ENCODE assay signal across 17 mouse cellular contexts in genomic region chr4:121033006-121033405, GRCm38 (mm10). TPM values are rescaled to one million over a fixed set of nuclear protein-coding genes. Genes with fewer than 3 reads are reported as not detected.
DNase-seq lines count a peak whose midpoint lies in the region; ATAC-seq and TF ChIP-seq lines count a peak whose summit lies in the region.
"Had no signal": no experiment of that assay in that cellular context is flagged by ENCODE, and none has a peak within 500 bp of the region (broad histone marks: within the 10 kb centered on the region; RNA-seq: fewer than 3 reads in every experiment).

No protein-coding gene starts in this region.

- H3K27ac ChIP-seq in layer of hippocampus, adult 2 months = no peak overlapping the region
- no peak overlapping the region for H3K27ac ChIP-seq in forebrain, embryonic 14.5 days (ENCODE audit: low read depth, low read length)
- H3K27ac ChIP-seq: embryonic facial prominence, embryonic 12.5 days; limb, embryonic 12.5 days had no signal

- peak; percentile 68 for TF ChIP-seq CTCF in layer of hippocampus, adult 2 months (conservative IDR thresholded peaks at IDR 0.05)

- no peaks in the 10 kb centered on the region for H3K4me1 ChIP-seq in forebrain, embryonic 14.5 days (ENCODE audit: control insufficient read depth, insufficient read depth, low read length)
- H3K4me1 ChIP-seq: embryonic facial prominence, embryonic 12.5 days; limb, embryonic 12.5 days had no signal

- peak; percentile 61 for ATAC-seq in common myeloid progenitor, adult 5-6 weeks (replicated peaks; ENCODE audit: low read depth, poor library complexity, severe bottlenecking)
- no peak for ATAC-seq in forebrain, embryonic 14.5 days

- no peaks in the 10 kb centered on the region for H3K9me3 ChIP-seq in forebrain, embryonic 14.5 days (replicated peaks; ENCODE audit: control insufficient read depth, low read length)
- H3K9me3 ChIP-seq: embryonic facial prominence, embryonic 12.5 days; limb, embryonic 12.5 days had no signal

- no peak for DNase-seq in layer of hippocampus, adult 2 months (ENCODE audit: low spot score in 2 of 2)
- no peak for DNase-seq in layer of hippocampus, postnatal 10 days (ENCODE audit: low spot score in 2 of 2)
- DNase-seq in 416B (ENCODE audit: low read depth) = peak; percentile 62
- peak; percentile 45 for DNase-seq in CD4-positive, CD25-positive, alpha-beta regulatory T cell, adult 2 months (ENCODE audit: low read depth, low spot score)
- no peak for DNase-seq in left cerebral cortex, postnatal 4 days
- no peak for DNase-seq in right cerebral cortex, postnatal 25 days
- DNase-seq in forebrain, embryonic 14.5 days (ENCODE audit: low spot score) = no peak
- DNase-seq: adrenal gland, postnatal 10 days; heart, adult 11 months; kidney, adult 9 months; layer of hippocampus, adult 9-11 months; lung, postnatal 36 days had no signal

- intact Hi-C loops in left cerebral cortex, postnatal 4 days (cut with DNase I) = loop anchor here (5.0 kb wide), 1 partner anchor 46 kb away; no protein-coding TSS in a partner anchor

- WGBS in forebrain, embryonic 14.5 days = 80% methylated on average over 2 of the region's 2 CpGs

- no peak overlapping the region for H3K4me3 ChIP-seq in layer of hippocampus, adult 2 months
- no peak overlapping the region for H3K4me3 ChIP-seq in forebrain, embryonic 14.5 days (ENCODE audit: low read depth, low read length)
- H3K4me3 ChIP-seq: embryonic facial prominence, embryonic 12.5 days; limb, embryonic 12.5 days had no signal

- H3K9ac ChIP-seq in forebrain, embryonic 14.5 days (ENCODE audit: low read length) = no peak overlapping the region
- H3K9ac ChIP-seq: embryonic facial prominence, embryonic 12.5 days; limb, embryonic 12.5 days had no signal

- no peaks in the 10 kb centered on the region for H3K27me3 ChIP-seq in forebrain, embryonic 14.5 days (replicated peaks; ENCODE audit: control insufficient read depth, insufficient read depth, low read length)

- no peak overlapping the region for H3K4me2 ChIP-seq in forebrain, embryonic 14.5 days (ENCODE audit: low read length)
- H3K4me2 ChIP-seq: embryonic facial prominence, embryonic 12.5 days; limb, embryonic 12.5 days had no signal

- no peaks in the 10 kb centered on the region for H3K36me3 ChIP-seq in forebrain, embryonic 14.5 days (ENCODE audit: control insufficient read depth, insufficient read depth, low read length)
- H3K36me3 ChIP-seq: embryonic facial prominence, embryonic 12.5 days; limb, embryonic 12.5 days had no signal

RNA-seq across cellular contexts. Expression of gene Col9a2, which starts 6.2 kb away (rescaled TPM):
- total RNA-seq in layer of hippocampus, adult 2 months (2021) = 1 to 10 TPM; 2.8 to 5.0 TPM
- total RNA-seq in layer of hippocampus, postnatal 10 days (2021) = 10 to 100 TPM in 1 of 2 experiments, 1 to 10 TPM in 1; 8.7 to 11.4 TPM
- total RNA-seq in common myeloid progenitor, adult 5-6 weeks (2017) = not detected in 2 replicates
- 10 to 100 TPM; 11.0 to 12.1 TPM for total RNA-seq in left cerebral cortex, postnatal 4 days (2021)
- polyA plus RNA-seq in forebrain, embryonic 14.5 days (2014; fragmentation: Nextera tagmentation; extraction: Ambion mirVana) = 2.2 and 3.8 TPM in 2 replicates
- total RNA-seq: heart, postnatal 25 days; monocyte, adult 5-6 weeks had no signal

RNA-seq across cellular contexts. Expression of gene Smap2, which starts 16.0 kb away (rescaled TPM):
- 100 to 1,000 TPM; 152 to 166 TPM for total RNA-seq in layer of hippocampus, adult 2 months (2021)
- total RNA-seq in layer of hippocampus, postnatal 10 days (2021) = 100 to 1,000 TPM; 123 to 131 TPM
- total RNA-seq in common myeloid progenitor, adult 5-6 weeks (2017) = 63.8 and 81.6 TPM in 2 replicates
- 100 to 1,000 TPM; 124 to 128 TPM for total RNA-seq in left cerebral cortex, postnatal 4 days (2021)
- 35.3 and 40.9 TPM in 2 replicates for polyA plus RNA-seq in forebrain, embryonic 14.5 days (2014; fragmentation: Nextera tagmentation; extraction: Ambion mirVana)

Comparison
In these comparisons a context has a peak if more than half of its experiments do, and no peak if none do; other contexts are left out.
1. DNase-seq: peak in 416B (single experiment) and CD4-positive, CD25-positive, alpha-beta regulatory T cell, adult 2 months (single experiment); none in layer of hippocampus, adult 2 months (0 of 2), layer of hippocampus, postnatal 10 days (0 of 2), left cerebral cortex, postnatal 4 days (single experiment), right cerebral cortex, postnatal 25 days (single experiment) and forebrain, embryonic 14.5 days (single experiment).